Mouse (Mus musculus) right cerebral cortex, adult 2 months (tissue): ENCODE measurements around the gene Clmn.

Source experiments
- DNase-seq, 2 experiments: peaks; one replicate each; pipeline ENCODE4 v3.0.0; 2021 to 2022; ENCODE audit warnings: low spot score in 2 of 2

The Clmn gene

GRCm38 (mm10) chr12:104864439-104865165, at the start of gene Clmn:
Gene Clmn (minus strand): TSS chr12:104865076.
- peak; percentile 31 to 47 for DNase-seq

- DNase-seq = no peak
Measured at GRCm38 (mm10) chr12:104912990-104913389, 48.1 kb upstream of the Clmn start.

- DNase-seq = peak in 1 of 2 experiments; percentile 57
Measured at GRCm38 (mm10) chr12:104912281-104912933, 47.5 kb upstream of the Clmn start.

- no peak for DNase-seq
Measured at GRCm38 (mm10) chr12:104909750-104910149, 44.9 kb upstream of the Clmn start.

GRCm38 (mm10) chr12:104908986-104909385, 44.1 kb upstream of the Clmn start:
- no peak for DNase-seq

GRCm38 (mm10) chr12:104908024-104908781, 43.3 kb upstream of the Clmn start:
- DNase-seq = no peak

GRCm38 (mm10) chr12:104907133-104907532, 42.3 kb upstream of the Clmn start:
- DNase-seq = no peak

GRCm38 (mm10) chr12:104904138-104904537, 39.3 kb upstream of the Clmn start:
- no peak for DNase-seq

GRCm38 (mm10) chr12:104902392-104903053, 37.6 kb upstream of the Clmn start:
- DNase-seq = no peak

- DNase-seq = no peak
Measured at GRCm38 (mm10) chr12:104901320-104901719, 36.4 kb upstream of the Clmn start.

- DNase-seq = no peak
Measured at GRCm38 (mm10) chr12:104899835-104900234, 35.0 kb upstream of the Clmn start.

GRCm38 (mm10) chr12:104899161-104899560, 34.3 kb upstream of the Clmn start:
- no peak for DNase-seq

- DNase-seq = no peak
Measured at GRCm38 (mm10) chr12:104898718-104899117, 33.8 kb upstream of the Clmn start.

GRCm38 (mm10) chr12:104897051-104897618, 32.3 kb upstream of the Clmn start:
- no peak for DNase-seq

GRCm38 (mm10) chr12:104896640-104897039, 31.8 kb upstream of the Clmn start:
- no peak for DNase-seq

GRCm38 (mm10) chr12:104892245-104892644, 27.4 kb upstream of the Clmn start:
- no peak for DNase-seq

- DNase-seq = no peak
Measured at GRCm38 (mm10) chr12:104890066-104890465, 25.2 kb upstream of the Clmn start.

- peak in 1 of 2 experiments; percentile 46 for DNase-seq
Measured at GRCm38 (mm10) chr12:104886104-104886503, 21.2 kb upstream of the Clmn start.

- DNase-seq = no peak
Measured at GRCm38 (mm10) chr12:104882533-104882932, 17.7 kb upstream of the Clmn start.

- no peak for DNase-seq
Measured at GRCm38 (mm10) chr12:104882061-104882460, 17.2 kb upstream of the Clmn start.

GRCm38 (mm10) chr12:104881518-104882060, 16.7 kb upstream of the Clmn start:
- no peak for DNase-seq
